Mouse (Mus musculus): ENCODE results near the gene Fus. TPM values are rescaled to one million over a fixed set of nuclear protein-coding genes. Genes with fewer than 3 reads are reported as not detected.

Gene Fus
- polyA plus RNA-seq, 1 experiment = 323 TPM

DNA sequence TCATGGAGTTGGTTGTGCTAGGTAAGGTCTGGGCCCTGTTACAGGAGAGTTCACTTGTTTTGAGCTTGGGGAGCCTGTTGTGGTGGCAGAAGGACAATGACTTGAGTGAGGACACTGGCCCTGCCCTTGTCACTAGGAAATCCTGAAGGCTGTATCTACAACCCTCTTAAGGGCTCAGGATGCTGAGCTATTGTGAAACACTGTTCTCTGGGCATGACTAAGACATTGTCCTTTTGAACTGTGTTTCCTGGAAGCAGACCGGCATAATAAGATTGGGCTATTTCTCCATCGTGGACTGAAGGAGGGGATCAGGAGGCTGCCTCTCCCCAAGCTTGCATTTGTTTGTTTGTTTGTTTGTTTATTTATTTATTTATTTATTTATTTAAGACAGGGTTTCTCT, 51.9 kb downstream of the Fus start:
- Histone ChIP-seq H3K4me1 (ENCODE audit: control insufficient read depth, insufficient read depth, low read length) (peaks cover 10% of the 10 kb centered on the region), H3K27ac (ENCODE audit: insufficient read depth, low read depth, low read length) (no peak overlapping the region), H3K4me3 (ENCODE audit: insufficient read depth, low read length) (no peak overlapping the region)
- no peak for TF ChIP-seq POLR2A (IDR thresholded peaks at IDR 0.05; ENCODE audit: borderline replicate concordance, low read depth, low read length)
- TF ChIP-seq CTCF (IDR thresholded peaks at IDR 0.05; ENCODE audit: low read depth, low read length) = no peak

DNA sequence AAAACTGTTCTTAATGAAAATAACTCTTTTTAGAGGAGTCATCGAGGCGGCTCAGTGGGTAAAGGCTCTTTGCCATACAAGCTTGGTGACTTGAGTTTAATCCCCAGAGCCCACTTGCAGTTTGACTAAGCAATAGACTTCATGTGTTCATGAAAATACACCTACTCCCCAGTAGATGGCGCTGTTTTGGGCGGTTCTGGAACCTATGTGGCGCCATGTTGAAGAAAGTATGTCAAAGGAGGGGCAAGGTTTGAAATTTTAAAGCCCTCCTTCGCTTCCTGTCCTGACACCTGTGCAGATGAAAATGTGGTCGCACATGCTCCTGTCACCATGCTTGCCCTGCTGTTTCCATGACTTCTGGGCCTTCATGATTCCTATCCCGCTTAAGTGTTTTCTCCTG, 55.7 kb downstream of the Fus start:
- H3K4me1 ChIP-seq (ENCODE audit: control insufficient read depth, insufficient read depth, low read length) = peaks cover 22% of the 10 kb centered on the region
- TF ChIP-seq POLR2A (IDR thresholded peaks at IDR 0.05; ENCODE audit: borderline replicate concordance, low read depth, low read length) = no peak
- no peak for TF ChIP-seq CTCF (IDR thresholded peaks at IDR 0.05; ENCODE audit: low read depth, low read length)
- H3K27ac ChIP-seq (ENCODE audit: insufficient read depth, low read depth, low read length) = no peak overlapping the region
- no peak overlapping the region for H3K4me3 ChIP-seq (ENCODE audit: insufficient read depth, low read length)

DNA sequence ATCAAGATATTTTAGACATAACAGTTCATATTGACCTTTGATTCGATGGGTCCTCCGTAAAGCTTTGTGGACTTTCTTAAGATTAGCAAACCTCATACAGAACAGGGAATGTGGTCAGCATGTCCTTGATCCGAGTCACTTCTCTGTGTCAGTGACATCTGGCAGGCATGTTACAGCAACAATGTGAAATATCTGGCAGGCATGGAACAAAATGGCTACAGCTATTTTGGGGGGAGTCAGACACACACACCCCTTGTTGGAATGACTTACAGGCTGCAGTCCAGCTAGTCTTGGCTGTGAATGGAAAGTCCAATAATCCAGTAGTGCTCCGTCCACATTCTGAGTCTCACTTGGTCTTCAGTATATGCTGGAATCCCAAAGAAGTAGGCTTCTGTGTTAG, 56.3 kb downstream of the Fus start:
- Histone ChIP-seq H3K27ac (ENCODE audit: insufficient read depth, low read depth, low read length) (no peak overlapping the region), H3K4me1 (ENCODE audit: control insufficient read depth, insufficient read depth, low read length) (peaks cover 17% of the 10 kb centered on the region), H3K4me3 (ENCODE audit: insufficient read depth, low read length) (no peak overlapping the region)
- TF ChIP-seq CTCF (IDR thresholded peaks at IDR 0.05; ENCODE audit: low read depth, low read length) (no peak), POLR2A (IDR thresholded peaks at IDR 0.05; ENCODE audit: borderline replicate concordance, low read depth, low read length) (no peak)

DNA sequence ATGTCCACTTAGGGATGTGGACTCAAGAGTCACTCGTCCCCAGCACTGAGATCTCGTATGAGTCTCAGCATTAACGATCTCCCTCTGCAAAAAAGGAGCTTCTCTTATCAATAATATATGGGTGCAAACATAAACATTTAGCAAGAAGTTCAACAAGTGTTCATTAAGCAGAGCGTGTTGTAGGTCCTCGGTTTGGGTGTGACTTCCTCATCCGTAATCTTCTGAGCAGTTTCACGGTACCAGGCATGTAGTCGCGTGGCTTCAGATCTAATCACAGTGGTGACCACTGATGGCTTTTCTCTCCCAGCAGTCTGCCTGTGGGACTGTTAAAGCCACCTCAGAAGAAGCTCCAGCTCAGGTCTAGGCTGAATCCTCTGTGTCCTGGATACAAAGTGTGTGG, 57.1 kb downstream of the Fus start:
- H3K4me3 ChIP-seq (ENCODE audit: insufficient read depth, low read length) = no peak overlapping the region
- TF ChIP-seq CTCF (IDR thresholded peaks at IDR 0.05; ENCODE audit: low read depth, low read length) = no peak
- TF ChIP-seq POLR2A (IDR thresholded peaks at IDR 0.05; ENCODE audit: borderline replicate concordance, low read depth, low read length) = no peak
- peaks cover 13% of the 10 kb centered on the region for H3K4me1 ChIP-seq (ENCODE audit: control insufficient read depth, insufficient read depth, low read length)
- no peak overlapping the region for H3K27ac ChIP-seq (ENCODE audit: insufficient read depth, low read depth, low read length)

DNA sequence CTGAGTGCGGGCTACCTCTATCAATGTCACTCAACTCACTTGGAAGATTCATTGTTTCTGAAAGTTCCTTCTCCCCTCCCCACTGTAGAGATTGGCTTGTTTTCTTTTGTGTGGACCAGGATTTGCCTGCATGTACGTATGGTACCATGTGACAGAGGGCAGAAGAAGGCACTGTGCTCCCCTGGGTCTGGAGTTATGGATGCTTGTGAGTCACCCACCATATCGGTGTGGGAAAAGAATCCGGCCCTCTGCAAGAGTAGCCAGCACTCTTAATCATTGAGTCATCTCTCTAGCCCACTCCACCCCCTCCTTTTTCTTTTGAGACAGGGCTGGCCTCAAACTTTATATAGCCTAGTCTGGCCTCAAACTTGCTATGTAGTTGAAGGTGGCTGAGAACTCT, 57.7 kb downstream of the Fus start:
- no peak overlapping the region for H3K4me3 ChIP-seq (ENCODE audit: insufficient read depth, low read length)
- peaks cover 13% of the 10 kb centered on the region for H3K4me1 ChIP-seq (ENCODE audit: control insufficient read depth, insufficient read depth, low read length)
- H3K27ac ChIP-seq (ENCODE audit: insufficient read depth, low read depth, low read length) = no peak overlapping the region
- TF ChIP-seq CTCF (IDR thresholded peaks at IDR 0.05; ENCODE audit: low read depth, low read length) (no peak), POLR2A (IDR thresholded peaks at IDR 0.05; ENCODE audit: borderline replicate concordance, low read depth, low read length) (no peak)

DNA sequence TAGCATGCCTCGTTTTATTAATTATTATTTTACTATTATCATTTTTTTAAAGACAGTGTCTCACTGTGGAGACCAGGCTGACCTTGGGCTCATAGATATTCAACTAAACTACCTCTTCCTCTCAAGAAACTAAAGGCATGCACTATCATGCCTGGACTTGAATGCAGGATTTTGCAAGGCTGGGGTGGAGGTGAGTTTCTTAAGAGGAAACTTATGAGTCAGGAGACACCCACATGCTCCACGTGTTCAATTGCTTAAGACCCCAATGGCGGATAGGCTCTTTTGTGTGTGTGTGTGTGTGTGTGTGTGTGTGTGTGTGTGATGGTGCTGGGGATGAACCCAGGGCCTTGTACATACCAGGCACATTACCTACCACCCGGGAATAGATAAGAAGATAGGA, 58.1 kb downstream of the Fus start:
- Histone ChIP-seq H3K27ac (ENCODE audit: insufficient read depth, low read depth, low read length) (no peak overlapping the region), H3K4me3 (ENCODE audit: insufficient read depth, low read length) (no peak overlapping the region), H3K4me1 (ENCODE audit: control insufficient read depth, insufficient read depth, low read length) (peaks cover 13% of the 10 kb centered on the region)
- no peak for TF ChIP-seq POLR2A (IDR thresholded peaks at IDR 0.05; ENCODE audit: borderline replicate concordance, low read depth, low read length)
- TF ChIP-seq CTCF (IDR thresholded peaks at IDR 0.05; ENCODE audit: low read depth, low read length) = no peak

DNA sequence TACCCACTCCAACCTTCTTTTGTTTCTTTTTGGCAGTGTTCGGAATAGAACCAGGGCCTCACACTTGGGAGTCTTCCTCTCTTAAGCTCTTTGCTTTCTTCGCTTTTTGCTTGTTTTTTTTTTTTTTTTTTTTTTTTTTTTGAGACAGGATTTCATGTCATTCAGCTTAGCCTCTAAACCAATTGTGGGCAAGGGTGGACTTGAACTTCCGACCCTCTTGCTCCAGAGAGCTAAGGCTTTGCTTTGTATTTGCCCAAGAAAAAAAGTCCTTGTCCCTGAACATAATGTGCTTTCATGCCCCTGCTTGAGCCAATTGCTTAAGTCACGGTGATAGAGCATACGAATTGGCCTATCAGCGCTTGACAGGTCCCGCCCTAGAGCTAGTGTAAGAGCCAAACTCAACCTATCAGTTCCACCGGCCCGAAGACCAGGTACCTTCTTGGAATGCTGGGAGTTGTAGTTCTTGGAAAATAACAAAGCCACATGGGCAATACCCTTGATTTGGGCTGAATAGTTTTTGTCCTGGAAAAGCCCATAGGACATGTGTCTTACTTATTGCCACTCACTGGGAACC, 64.2 kb downstream of the Fus start:
- H3K4me3 ChIP-seq (ENCODE audit: insufficient read depth, low read length) = no peak overlapping the region
- peaks cover 16% of the 10 kb centered on the region for H3K4me1 ChIP-seq (ENCODE audit: control insufficient read depth, insufficient read depth, low read length)
- TF ChIP-seq POLR2A (IDR thresholded peaks at IDR 0.05; ENCODE audit: borderline replicate concordance, low read depth, low read length) (no peak), CTCF (IDR thresholded peaks at IDR 0.05; ENCODE audit: low read depth, low read length) (no peak)
- no peak overlapping the region for H3K27ac ChIP-seq (ENCODE audit: insufficient read depth, low read depth, low read length)

DNA sequence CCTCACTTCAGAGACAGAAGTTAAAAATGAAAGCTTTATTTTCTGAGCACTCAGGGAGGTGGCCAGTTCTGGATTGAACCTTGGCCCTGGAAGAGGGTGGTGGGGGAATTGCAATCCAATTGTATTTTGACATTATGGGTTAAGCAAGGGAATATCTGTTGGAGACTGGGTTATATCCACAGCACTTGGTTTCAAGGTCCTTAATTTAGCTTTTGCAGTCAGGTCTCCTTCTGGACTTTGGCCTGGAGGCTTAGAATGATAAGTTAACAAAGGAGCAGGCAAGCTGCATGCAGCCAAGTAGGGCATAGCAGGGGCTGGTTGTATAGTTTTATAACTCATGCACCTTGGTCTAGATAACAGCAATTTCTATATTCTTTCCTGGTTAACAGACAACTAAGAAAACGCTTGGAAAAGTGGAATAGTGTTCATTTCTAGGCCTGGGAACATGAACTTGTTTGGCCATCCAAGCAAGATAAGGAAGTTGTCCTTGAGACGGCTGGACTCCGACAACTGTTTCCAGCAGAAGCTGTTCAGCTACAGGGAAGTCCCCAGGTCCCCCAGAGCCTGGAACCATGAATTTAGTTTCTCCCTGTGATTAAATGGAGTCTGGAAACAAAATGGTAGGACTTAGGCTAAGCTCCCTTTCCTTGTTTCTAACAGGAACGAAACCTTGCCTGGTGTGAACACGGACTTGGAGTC, 65.2 kb downstream of the Fus start:
- no peak overlapping the region for H3K27ac ChIP-seq (ENCODE audit: insufficient read depth, low read depth, low read length)
- no peak for TF ChIP-seq CTCF (IDR thresholded peaks at IDR 0.05; ENCODE audit: low read depth, low read length)
- peaks cover 14% of the 10 kb centered on the region for H3K4me1 ChIP-seq (ENCODE audit: control insufficient read depth, insufficient read depth, low read length)
- H3K4me3 ChIP-seq (ENCODE audit: insufficient read depth, low read length) = no peak overlapping the region

DNA sequence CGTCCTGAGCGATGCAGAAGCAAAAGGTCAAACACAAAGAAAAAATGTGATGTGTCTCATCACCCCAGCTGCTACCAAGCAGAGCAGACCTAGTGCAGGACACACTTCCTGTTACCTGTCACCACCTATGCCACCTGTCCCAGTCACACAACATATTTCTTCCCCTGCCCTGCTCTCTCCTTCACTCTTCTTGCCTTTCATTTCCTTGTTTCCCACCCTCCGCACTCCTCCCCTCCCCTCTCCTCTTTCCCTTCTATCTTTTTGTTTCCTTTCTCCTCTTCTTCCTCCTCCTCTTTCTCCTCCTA, 65.7 kb downstream of the Fus start:
- TF ChIP-seq CTCF (IDR thresholded peaks at IDR 0.05; ENCODE audit: low read depth, low read length) (no peak), POLR2A (IDR thresholded peaks at IDR 0.05; ENCODE audit: borderline replicate concordance, low read depth, low read length) (no peak)
- H3K27ac ChIP-seq (ENCODE audit: insufficient read depth, low read depth, low read length) = no peak overlapping the region
- H3K4me1 ChIP-seq (ENCODE audit: control insufficient read depth, insufficient read depth, low read length) = peaks cover 14% of the 10 kb centered on the region
- H3K4me3 ChIP-seq (ENCODE audit: insufficient read depth, low read length) = no peak overlapping the region

DNA sequence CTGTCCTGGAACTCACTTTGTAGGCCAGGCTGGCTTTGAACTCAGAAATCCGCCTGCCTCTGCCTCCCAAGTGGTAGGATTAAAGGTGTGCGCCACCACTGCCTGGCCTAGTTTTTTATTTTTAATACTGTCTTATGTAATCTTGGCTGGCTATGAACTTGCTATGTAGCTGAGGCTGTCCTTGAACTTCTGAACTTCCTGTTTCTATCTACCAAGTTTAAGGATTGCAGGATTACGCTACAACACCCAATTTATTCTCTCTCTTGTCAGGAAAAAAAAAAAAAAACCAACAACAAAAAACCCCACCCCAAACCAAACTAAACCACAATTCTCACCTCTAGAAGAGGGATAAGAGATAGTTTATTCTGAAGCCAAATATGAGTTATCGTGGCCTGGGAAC, 66.4 kb downstream of the Fus start:
- no peak overlapping the region for H3K27ac ChIP-seq (ENCODE audit: insufficient read depth, low read depth, low read length)
- no peak overlapping the region for H3K4me3 ChIP-seq (ENCODE audit: insufficient read depth, low read length)

More for the DNA sequence above, 66.4 kb downstream of the Fus start:
- no peak for TF ChIP-seq CTCF (IDR thresholded peaks at IDR 0.05; ENCODE audit: low read depth, low read length)
- TF ChIP-seq POLR2A (IDR thresholded peaks at IDR 0.05; ENCODE audit: borderline replicate concordance, low read depth, low read length) = no peak
- peaks cover 14% of the 10 kb centered on the region for H3K4me1 ChIP-seq (ENCODE audit: control insufficient read depth, insufficient read depth, low read length)

Other genes with a start within 250 kb of the Fus start
- not detected in 2 replicates for gene Ctf2, start 235.3 kb upstream of the Fus start, polyA plus RNA-seq (2012; ENCODE audit: insufficient read depth, insufficient read length, missing spikeins)
- 11.9 and 16.5 TPM in 2 replicates for gene Fbxl19, start 222.9 kb upstream of the Fus start, polyA plus RNA-seq (2012; ENCODE audit: insufficient read depth, insufficient read length, missing spikeins)
- 44.2 and 45.8 TPM in 2 replicates for gene Orai3, start 197.6 kb upstream of the Fus start, polyA plus RNA-seq (2012; ENCODE audit: insufficient read depth, insufficient read length, missing spikeins)
- gene Setd1a, start 190.8 kb upstream of the Fus start, polyA plus RNA-seq (2012; ENCODE audit: insufficient read depth, insufficient read length, missing spikeins) = 28.2 and 30.1 TPM in 2 replicates
- not detected in 2 replicates for gene Gm49388, start 181.8 kb upstream of the Fus start, polyA plus RNA-seq (2012; ENCODE audit: insufficient read depth, insufficient read length, missing spikeins)
- 43.4 and 47.9 TPM in 2 replicates for gene Hsd3b7, start 166.9 kb upstream of the Fus start, polyA plus RNA-seq (2012; ENCODE audit: insufficient read depth, insufficient read length, missing spikeins)
- gene Stx4a, start 143.2 kb upstream of the Fus start, polyA plus RNA-seq (2012; ENCODE audit: insufficient read depth, insufficient read length, missing spikeins) = 152 and 168 TPM in 2 replicates
- not detected in 2 replicates for gene Stx1b, start 142.9 kb upstream of the Fus start, polyA plus RNA-seq (2012; ENCODE audit: insufficient read depth, insufficient read length, missing spikeins)
- 14.7 and 16.7 TPM in 2 replicates for gene Zfp646, start 91.2 kb upstream of the Fus start, polyA plus RNA-seq (2012; ENCODE audit: insufficient read depth, insufficient read length, missing spikeins)
- 8.0 and 9.8 TPM in 2 replicates for gene Zfp668, start 90.6 kb upstream of the Fus start, polyA plus RNA-seq (2012; ENCODE audit: insufficient read depth, insufficient read length, missing spikeins)
- 0.86 and 1.0 TPM in 2 replicates for gene Prss53, start 76.5 kb upstream of the Fus start, polyA plus RNA-seq (2012; ENCODE audit: insufficient read depth, insufficient read length, missing spikeins)
- not detected in 2 replicates for gene Gm21974, start 72.0 kb upstream of the Fus start, polyA plus RNA-seq (2012; ENCODE audit: insufficient read depth, insufficient read length, missing spikeins)
- 93.3 and 116 TPM in 2 replicates for gene Vkorc1, start 71.8 kb upstream of the Fus start, polyA plus RNA-seq (2012; ENCODE audit: insufficient read depth, insufficient read length, missing spikeins)
- 50.9 and 73.8 TPM in 2 replicates for gene Bckdk, start 63.4 kb upstream of the Fus start, polyA plus RNA-seq (2012; ENCODE audit: insufficient read depth, insufficient read length, missing spikeins)
- 23.7 and 29.1 TPM in 2 replicates for gene Kat8, start 54.9 kb upstream of the Fus start, polyA plus RNA-seq (2012; ENCODE audit: insufficient read depth, insufficient read length, missing spikeins)
- not detected in 2 replicates for gene Prss8, start 37.4 kb upstream of the Fus start, polyA plus RNA-seq (2012; ENCODE audit: insufficient read depth, insufficient read length, missing spikeins)
- gene Prss36, start 20.7 kb upstream of the Fus start, polyA plus RNA-seq (2012; ENCODE audit: insufficient read depth, insufficient read length, missing spikeins) = 1.7 and 2.6 TPM in 2 replicates
- 126 and 140 TPM in 2 replicates for gene Pycard, start 26.4 kb downstream of the Fus start, polyA plus RNA-seq (2012; ENCODE audit: insufficient read depth, insufficient read length, missing spikeins)
- gene Trim72, start 36.5 kb downstream of the Fus start, polyA plus RNA-seq (2012; ENCODE audit: insufficient read depth, insufficient read length, missing spikeins) = not detected in 2 replicates
- gene Itgam, start 95.2 kb downstream of the Fus start, polyA plus RNA-seq (2012; ENCODE audit: insufficient read depth, insufficient read length, missing spikeins) = 515 and 564 TPM in 2 replicates
- 1.7 and 11.3 TPM in 2 replicates for gene Gm49368, start 95.2 kb downstream of the Fus start, polyA plus RNA-seq (2012; ENCODE audit: insufficient read depth, insufficient read length, missing spikeins)
- gene Itgax, start 162.1 kb downstream of the Fus start, polyA plus RNA-seq (2012; ENCODE audit: insufficient read depth, insufficient read length, missing spikeins) = 5.8 and 7.0 TPM in 2 replicates
- 0.52 TPM in 1 of 2 replicates, not detected in the other for gene Itgad, start 186.9 kb downstream of the Fus start, polyA plus RNA-seq (2012; ENCODE audit: insufficient read depth, insufficient read length, missing spikeins)
- 1.2 TPM in 1 of 2 replicates, not detected in the other for gene Cox6a2, start 238.9 kb downstream of the Fus start, polyA plus RNA-seq (2012; ENCODE audit: insufficient read depth, insufficient read length, missing spikeins)